Mouse (Mus musculus): ENCODE measurements at regions not wholly inside any gene's neighbourhood (a gene's known extent, or its start where the extent isn't known, plus 50 kb on each side); places are given as distances from the start of the nearest gene placed in this dataset.

- DNase-seq = no peak
These were observed 108.4 kb upstream of the Atp6ap2 start for GRCm38 (mm10) chrX:12479207-12479606.

DNA sequence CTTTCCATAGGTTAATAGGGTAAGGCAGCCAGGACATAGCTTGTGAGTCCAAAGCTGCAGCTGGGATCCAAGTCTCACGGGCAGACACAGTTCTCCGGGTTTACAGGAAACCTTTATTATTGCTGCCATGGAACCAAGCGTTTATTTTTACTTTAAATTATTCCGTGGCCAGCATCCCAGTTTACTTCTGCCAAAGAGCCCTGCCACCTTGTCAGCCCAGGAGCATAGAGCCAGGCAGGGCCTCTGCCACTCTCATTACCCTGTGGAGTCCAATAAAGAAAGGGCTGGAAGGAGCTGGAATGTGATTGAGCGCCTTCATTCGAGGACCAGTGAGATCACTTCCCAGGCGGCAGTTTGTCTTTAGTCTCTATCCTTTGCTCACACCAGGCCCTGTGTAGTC lies 96.6 kb upstream of the Atp6ap2 start:
- no peak for DNase-seq

DNA sequence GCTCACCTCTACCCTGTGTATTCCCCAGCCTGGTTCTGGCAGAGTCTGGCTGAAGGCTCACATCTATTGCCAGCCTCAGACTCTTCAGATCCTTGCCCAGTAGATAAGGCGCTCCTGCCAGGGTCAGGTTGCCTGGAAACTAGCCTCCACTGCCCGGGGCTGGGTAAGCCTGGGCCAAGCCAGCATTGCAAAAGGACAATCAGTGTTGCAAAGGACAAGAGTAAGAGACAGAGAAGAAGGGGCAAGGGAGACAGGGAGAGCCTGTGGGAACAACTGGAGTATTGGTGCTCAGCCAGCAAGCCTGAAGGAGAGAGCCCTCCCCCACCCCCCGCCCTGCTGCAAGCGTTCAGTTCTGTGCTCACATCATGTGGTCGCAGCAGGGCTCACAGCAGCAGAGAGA lies 94.4 kb upstream of the Atp6ap2 start:
- no peak for DNase-seq

- DNase-seq = no peak
These were observed 93.7 kb upstream of the Atp6ap2 start for GRCm38 (mm10) chrX:12493916-12494315.

- DNase-seq = no peak
These were observed 93.1 kb upstream of the Atp6ap2 start for GRCm38 (mm10) chrX:12494535-12494934.

GRCm38 (mm10) chrX:12500601-12501000 lies 87.0 kb upstream of the Atp6ap2 start:
- no peak for DNase-seq

- DNase-seq = no peak
These were observed 85.2 kb upstream of the Atp6ap2 start for GRCm38 (mm10) chrX:12502364-12502763.

GRCm38 (mm10) chrX:12503581-12503980 lies 84.0 kb upstream of the Atp6ap2 start:
- no peak for DNase-seq

DNA sequence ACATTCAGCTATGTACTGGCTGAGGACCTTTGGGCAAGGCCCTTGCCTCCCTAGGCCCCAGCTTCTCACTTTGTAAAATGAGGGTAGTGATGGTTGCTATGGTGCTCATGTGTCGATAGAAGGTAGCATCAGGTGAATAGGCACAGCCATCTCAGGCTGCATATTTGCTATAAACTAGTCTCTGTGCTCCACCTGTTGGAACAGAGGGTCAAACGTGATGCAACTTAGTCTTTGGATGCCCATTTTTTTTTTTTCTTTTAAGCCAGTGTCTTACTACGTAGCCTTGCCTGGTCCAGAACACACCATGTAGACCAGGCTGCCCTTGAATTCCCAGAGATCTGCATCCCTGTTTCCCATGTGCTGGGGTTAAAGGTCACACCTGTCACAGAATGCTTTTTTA lies 76.5 kb upstream of the Atp6ap2 start:
- DNase-seq = no peak

- DNase-seq = no peak
These were observed 62.6 kb upstream of the Atp6ap2 start for GRCm38 (mm10) chrX:12525044-12525443.

GRCm38 (mm10) chrX:12530406-12531311 lies 56.9 kb upstream of the Atp6ap2 start:
- no peak for DNase-seq

Measured in cerebellum, adult 11-12 months (tissue).